Mouse (Mus musculus) limb, embryonic 14.5 days (tissue): ENCODE measurements around the gene Sphk1. TPM values are rescaled to one million over a fixed set of nuclear protein-coding genes. Genes with fewer than 3 reads are reported as not detected.

Source experiments
- ATAC-seq: fragments of 200-750 bp; cut with Nextera tagmentation; 2 replicates; pipeline ENCODE4 v1.8.0; 2017; ENCODE audit warnings: low read depth, moderate number of reproducible peaks, moderate TSS enrichment; ENCODE audit not compliant: low FRiP score
- DNase-seq: peaks from one replicate; pipeline ENCODE4 v3.0.0-alpha.2; 2015; ENCODE audit warnings: low spot score
- H3K27ac ChIP-seq: fragments of 300-500 bp; sonication (generic); replicated peaks from 2 replicates; pipeline ENCODE4 v1.5.1; 2014; ENCODE audit warnings: low read depth, mild to moderate bottlenecking, low read length, moderate library complexity, mixed read lengths
- H3K27me3 ChIP-seq: fragments of 300-500 bp; sonication (generic); 2 replicates; pipeline ENCODE4 v1.6.1; 2014; ENCODE audit warnings: low read length, mixed read lengths; ENCODE audit not compliant: control insufficient read depth, insufficient read depth
- H3K36me3 ChIP-seq: fragments of 300-500 bp; sonication (generic); 2 replicates; pipeline ENCODE4 v1.6.1; 2014; ENCODE audit warnings: mild to moderate bottlenecking, low read length, moderate library complexity, mixed read lengths; ENCODE audit not compliant: control insufficient read depth, insufficient read depth
- H3K4me1 ChIP-seq: fragments of 300-500 bp; sonication (generic); 2 replicates; pipeline ENCODE4 v1.6.1; 2014; ENCODE audit warnings: antibody characterized with exemption, low read length, mixed read lengths; ENCODE audit not compliant: control insufficient read depth, insufficient read depth
- H3K4me2 ChIP-seq: fragments of 300-500 bp; sonication (generic); replicated peaks from 2 replicates; pipeline ENCODE4 v1.6.1; 2014; ENCODE audit warnings: low read depth, mild to moderate bottlenecking, low read length, moderate library complexity; ENCODE audit not compliant: severe bottlenecking
- H3K4me3 ChIP-seq: fragments of 300-500 bp; sonication (generic); replicated peaks from 2 replicates; pipeline ENCODE4 v1.5.1; 2014; ENCODE audit warnings: low read length
- H3K9ac ChIP-seq: fragments of 300-500 bp; sonication (generic); 2 replicates; pipeline ENCODE4 v1.6.1; 2014; ENCODE audit warnings: mild to moderate bottlenecking, low read depth, low read length, moderate library complexity; ENCODE audit not compliant: severe bottlenecking
- H3K9me3 ChIP-seq: fragments of 300-500 bp; sonication (generic); 2 replicates; pipeline ENCODE4 v1.6.1; 2016; ENCODE audit warnings: low read length; ENCODE audit not compliant: control insufficient read depth
- POLR2A ChIP-seq: fragments of 200-500 bp; IDR thresholded peaks from 2 replicates; pipeline ENCODE4 v1.8.0; 2012; ENCODE audit warnings: inconsistent platforms, mild to moderate bottlenecking, moderate library complexity, borderline replicate concordance; ENCODE audit not compliant: insufficient read depth, insufficient read length; ENCODE audit errors: extremely low read depth
- WGBS: fragments of 180-500 bp; shearing (Covaris S2); extraction: QIAGEN DNeasy Blood & Tissue Kit; methylation state at CpG from one replicate; pipeline ENCODE4 v1.1.7; 2014; 5-methylcytosine and 5-hydroxymethylcytosine counted together
- polyA plus RNA-seq, 2 experiments: library from polyadenylated mRNA; depleted of rRNA in 1 of 2; stranded (reverse) in 1 of 2; unstranded in 1 of 2; fragments of >200 nt; fragmentation: Nextera tagmentation in 1 of 2; extraction: Ambion mirVana in 1 of 2; gene quantifications; 2 replicates each; pipeline versions ENCODE4 v1.2.1 to v1.2.3; 2012 to 2014

The Sphk1 gene
- polyA plus RNA-seq, 2 experiments: 3.4 to 3.8 TPM

GRCm38 (mm10) chr11:116550748-116551147, 20.0 kb downstream of the Sphk1 start:
- DNase-seq (no peak), ATAC-seq (no peak)
- H3K4me3 ChIP-seq: no peak overlapping the region
- H3K36me3 ChIP-seq: peaks cover 27% of the 10 kb centered on the region
- H3K4me2 ChIP-seq: no peak overlapping the region
- WGBS: 45% methylated on average over 7 of the region's 7 CpGs
- no peak overlapping the region for H3K27ac ChIP-seq
- H3K9me3 ChIP-seq: no peaks in the 10 kb centered on the region
- no peaks in the 10 kb centered on the region for H3K4me1 ChIP-seq
- no peak overlapping the region for H3K9ac ChIP-seq
- no peaks in the 10 kb centered on the region for H3K27me3 ChIP-seq
- no peak for TF ChIP-seq POLR2A

GRCm38 (mm10) chr11:116552194-116552593, 21.5 kb downstream of the Sphk1 start:
- H3K36me3 ChIP-seq: peaks cover 13% of the 10 kb centered on the region
- no peak for ATAC-seq
- H3K4me3 ChIP-seq: no peak overlapping the region

GRCm38 (mm10) chr11:116554171-116554878, 23.6 kb downstream of the Sphk1 start:
- H3K4me3 ChIP-seq: no peak overlapping the region
- H3K4me1 ChIP-seq: no peaks in the 10 kb centered on the region; the same call in 1 of the 2 replicates
- 56% methylated on average over 12 of the region's 12 CpGs for WGBS
- H3K36me3 ChIP-seq: no peaks in the 10 kb centered on the region
- DNase-seq (peak; percentile 78), ATAC-seq (no peak)
- no peak overlapping the region for H3K4me2 ChIP-seq
- no peak for TF ChIP-seq POLR2A
- H3K27me3 ChIP-seq: no peaks in the 10 kb centered on the region
- H3K9me3 ChIP-seq: no peaks in the 10 kb centered on the region
- no peak overlapping the region for H3K27ac ChIP-seq
- no peak overlapping the region for H3K9ac ChIP-seq

More at GRCm38 (mm10) chr11:116552194-116552593, 21.5 kb downstream of the Sphk1 start:
- no peak for DNase-seq
- Histone ChIP-seq H3K4me2 (no peak overlapping the region), H3K4me1 (no peaks in the 10 kb centered on the region), H3K9me3 (no peaks in the 10 kb centered on the region), H3K9ac (no peak overlapping the region), H3K27me3 (no peaks in the 10 kb centered on the region), H3K27ac (no peak overlapping the region)
- no peak for TF ChIP-seq POLR2A
- 58% methylated on average over 1 of the region's 1 CpGs for WGBS

DNA sequence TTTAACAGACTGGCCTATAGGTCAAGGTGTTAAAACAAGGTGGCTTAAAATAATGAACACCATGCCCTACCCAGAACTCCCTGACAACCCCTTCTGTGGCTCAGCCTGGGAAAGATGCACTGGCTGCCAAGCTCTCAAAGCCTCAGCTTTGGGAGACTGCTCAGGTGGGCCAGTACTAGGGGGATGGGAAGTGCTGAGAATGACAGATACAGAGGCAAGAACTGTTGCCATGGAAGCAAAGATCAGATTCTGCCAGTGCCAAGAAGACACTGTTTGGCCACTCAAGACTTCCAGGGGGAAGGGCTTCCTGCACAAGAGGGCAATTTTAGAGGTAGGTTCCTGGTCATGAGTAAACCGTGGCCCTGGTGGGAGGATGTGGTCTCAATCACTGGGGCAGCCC, 24.8 kb downstream of the Sphk1 start:
- no peak overlapping the region for H3K4me2 ChIP-seq
- no peak for ATAC-seq
- 40% methylated on average over 1 of the region's 1 CpGs for WGBS
- TF ChIP-seq POLR2A: no peak
- no peaks in the 10 kb centered on the region; the same call in 1 of the 2 replicates for H3K4me1 ChIP-seq
- H3K4me3 ChIP-seq: no peak overlapping the region
- no peaks in the 10 kb centered on the region for H3K9me3 ChIP-seq
- no peaks in the 10 kb centered on the region for H3K27me3 ChIP-seq
- no peak overlapping the region for H3K9ac ChIP-seq
- H3K27ac ChIP-seq: no peak overlapping the region
- no peak for DNase-seq
- no peaks in the 10 kb centered on the region for H3K36me3 ChIP-seq

GRCm38 (mm10) chr11:116556308-116556707, 25.6 kb downstream of the Sphk1 start:
- ATAC-seq: no peak
- no peaks in the 10 kb centered on the region; the same call in 1 of the 2 replicates for H3K4me1 ChIP-seq
- H3K4me2 ChIP-seq: no peak overlapping the region
- DNase-seq: no peak
- H3K27me3 ChIP-seq: no peaks in the 10 kb centered on the region
- H3K27ac ChIP-seq: no peak overlapping the region
- TF ChIP-seq POLR2A: no peak
- 55% methylated on average over 6 of the region's 6 CpGs for WGBS
- no peak overlapping the region for H3K9ac ChIP-seq
- H3K9me3 ChIP-seq: no peaks in the 10 kb centered on the region
- H3K4me3 ChIP-seq: no peak overlapping the region
- H3K36me3 ChIP-seq: no peaks in the 10 kb centered on the region; the same call in 1 of the 2 replicates
